Mouse (Mus musculus) thymus, postnatal 4 days (tissue): ENCODE measurements around the gene Hcrt.
"Not testable (repeated sequence)": the region's sequence is repeated elsewhere in the genome, so short reads cannot be mapped to it uniquely, and the experiment has no call there.

Experiments
- DNase-seq: peaks from one replicate; pipeline ENCODE4 v3.0.0; 2021

Gene Hcrt

DNA sequence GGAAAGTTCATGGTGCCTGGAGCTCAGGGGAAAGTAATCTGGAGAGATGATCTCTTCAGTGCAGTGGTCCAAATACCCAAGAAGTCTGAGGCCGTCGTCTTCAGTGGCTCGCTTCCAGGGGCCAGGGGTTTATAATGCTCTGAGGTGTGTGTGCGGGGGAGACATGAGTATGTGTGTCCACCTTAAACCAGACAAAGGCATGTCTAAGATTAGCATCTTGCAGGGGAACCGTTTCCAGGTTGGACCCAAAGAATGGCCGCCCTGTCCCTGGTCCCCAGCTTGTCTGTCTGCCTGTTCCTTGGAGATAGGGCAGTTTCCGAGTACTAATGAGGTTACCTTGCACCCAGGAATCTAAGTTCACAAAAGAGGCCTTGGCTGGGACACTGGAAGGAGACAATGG is at the start of gene Hcrt:
TSS of gene Hcrt (minus strand) at position 101 of the 400 bp plus-strand sequence.
- no peak for DNase-seq

DNA sequence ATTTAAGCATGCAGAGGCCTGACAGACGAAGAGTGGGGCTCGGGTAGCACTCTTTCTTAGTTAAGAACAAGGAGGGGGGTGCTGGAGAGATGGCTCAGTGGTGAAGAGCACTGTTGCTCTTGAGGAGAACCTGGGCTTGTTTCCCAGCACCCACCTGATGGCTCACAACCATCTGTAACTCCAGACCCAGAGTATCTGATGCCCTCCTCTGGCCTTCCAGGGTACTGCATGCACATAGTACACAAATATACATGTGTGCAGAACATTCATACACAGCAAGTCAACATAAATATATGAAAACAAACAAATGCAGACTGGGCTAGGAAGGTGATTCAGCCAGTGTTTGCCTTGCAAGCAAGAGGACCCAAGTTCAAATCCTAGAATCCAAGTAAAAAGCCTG is 48.4 kb upstream of the Hcrt start:
- DNase-seq, result peak; percentile 58

- no peak for DNase-seq
Measured at GRCm38 (mm10) chr11:100810516-100810915, 47.8 kb upstream of the Hcrt start.

- DNase-seq, result no peak
Measured at GRCm38 (mm10) chr11:100806380-100807305, 43.9 kb upstream of the Hcrt start.

- no peak for DNase-seq
Measured at GRCm38 (mm10) chr11:100805535-100805934, 42.8 kb upstream of the Hcrt start.

DNA sequence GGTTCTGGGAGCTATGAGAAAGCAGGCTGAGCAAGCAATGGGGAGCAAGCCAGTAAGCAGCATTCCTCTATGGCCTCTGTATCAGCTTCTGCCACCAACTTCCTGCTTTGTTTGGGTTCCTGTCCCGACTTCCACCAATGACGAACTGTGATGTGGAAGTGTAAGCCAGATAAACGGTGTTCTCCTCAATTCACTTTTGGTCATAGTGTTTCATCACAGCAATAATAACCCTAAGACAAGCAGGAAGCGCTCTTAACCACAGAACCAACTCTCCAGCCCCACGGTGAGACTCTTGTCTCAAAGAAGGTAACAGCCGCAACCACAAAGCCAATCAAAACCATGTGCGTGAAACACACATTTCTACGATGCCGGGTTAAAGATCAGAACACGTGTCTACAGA is 41.7 kb upstream of the Hcrt start:
- no peak for DNase-seq

GRCm38 (mm10) chr11:100799426-100799825 is 36.7 kb upstream of the Hcrt start:
- no peak for DNase-seq

- no peak for DNase-seq
Measured at GRCm38 (mm10) chr11:100796585-100796984, 33.9 kb upstream of the Hcrt start.

- no peak for DNase-seq
Measured at GRCm38 (mm10) chr11:100795386-100795785, 32.7 kb upstream of the Hcrt start.

GRCm38 (mm10) chr11:100791457-100792049 is 28.8 kb upstream of the Hcrt start:
- DNase-seq, result no peak

GRCm38 (mm10) chr11:100790644-100791043 is 27.9 kb upstream of the Hcrt start:
- not testable (repeated sequence) for DNase-seq

DNA sequence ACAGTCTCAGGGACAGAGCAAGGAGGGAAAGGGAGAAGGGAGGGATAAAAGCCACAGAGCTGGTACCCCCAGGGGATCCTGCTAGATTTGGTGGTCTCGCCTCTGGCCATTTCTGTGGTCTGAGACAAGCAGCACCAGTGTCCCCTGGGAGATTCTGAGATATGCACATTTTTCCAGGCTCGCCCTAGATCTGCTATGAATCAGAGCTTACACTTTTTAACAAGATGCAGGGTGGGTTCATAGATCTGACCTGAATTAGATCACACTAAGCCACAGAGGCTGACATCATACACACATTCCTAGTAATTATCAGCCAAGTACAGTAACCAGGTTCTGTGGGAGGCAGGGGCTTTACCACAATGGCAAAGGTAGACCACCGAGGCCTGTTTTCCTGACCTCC is 27.0 kb upstream of the Hcrt start:
- no peak for DNase-seq

GRCm38 (mm10) chr11:100785774-100786173 is 23.0 kb upstream of the Hcrt start:
- DNase-seq, result no peak

- no peak for DNase-seq
Measured at GRCm38 (mm10) chr11:100784286-100784685, 21.6 kb upstream of the Hcrt start.

DNA sequence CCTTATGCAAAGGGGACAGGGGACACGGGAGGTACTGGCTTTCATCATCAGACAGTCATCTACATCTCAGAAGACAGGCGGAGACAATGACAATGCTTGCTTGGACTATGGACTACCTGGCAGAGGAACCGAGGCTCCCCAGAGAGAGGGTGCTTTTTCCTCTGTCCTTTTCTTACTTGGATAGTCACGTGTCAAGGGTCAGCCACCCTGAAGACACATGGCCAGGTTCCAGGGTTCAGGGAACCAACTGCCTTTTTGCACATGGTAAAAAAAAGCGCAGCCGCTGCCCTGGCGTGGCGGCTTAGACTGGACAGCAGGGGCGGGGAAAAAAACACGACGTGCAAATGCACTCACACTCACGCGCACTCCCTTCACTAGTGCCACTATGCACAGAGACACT is 19.8 kb upstream of the Hcrt start:
- DNase-seq, result no peak

DNA sequence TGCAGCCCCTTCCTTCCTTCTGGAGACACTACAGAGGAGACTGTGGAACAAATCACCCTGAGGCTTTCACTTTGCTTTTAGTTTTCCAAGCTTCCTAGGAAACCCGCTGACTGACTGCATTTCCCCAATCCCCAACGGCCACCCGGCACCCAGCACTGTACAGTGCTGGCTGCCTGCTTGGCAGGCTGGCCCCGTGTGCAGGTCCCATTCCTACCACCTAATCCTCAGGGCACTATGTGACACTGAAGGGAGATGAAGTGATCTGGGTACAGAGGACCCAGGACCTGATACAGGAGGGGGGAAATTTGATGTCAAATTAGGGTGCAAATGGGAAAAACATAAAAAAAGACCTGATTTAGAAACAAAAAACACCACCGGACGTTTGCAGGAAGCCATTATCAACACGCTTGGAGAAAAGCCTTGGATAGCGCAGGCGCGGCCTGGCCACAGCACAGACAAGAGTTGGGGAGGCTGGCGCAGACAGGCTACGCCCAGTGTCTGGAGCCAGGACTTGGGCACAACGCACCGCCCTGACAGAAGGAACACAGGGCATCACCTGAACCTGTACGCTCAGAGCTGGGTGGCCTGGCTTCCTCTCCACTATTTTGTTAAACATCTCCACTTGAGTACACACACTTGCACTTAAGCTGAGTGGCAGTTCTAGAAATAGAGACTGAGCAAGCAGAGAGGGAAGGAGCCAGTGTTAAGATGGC is 19.2 kb upstream of the Hcrt start:
- DNase-seq, result no peak

DNA sequence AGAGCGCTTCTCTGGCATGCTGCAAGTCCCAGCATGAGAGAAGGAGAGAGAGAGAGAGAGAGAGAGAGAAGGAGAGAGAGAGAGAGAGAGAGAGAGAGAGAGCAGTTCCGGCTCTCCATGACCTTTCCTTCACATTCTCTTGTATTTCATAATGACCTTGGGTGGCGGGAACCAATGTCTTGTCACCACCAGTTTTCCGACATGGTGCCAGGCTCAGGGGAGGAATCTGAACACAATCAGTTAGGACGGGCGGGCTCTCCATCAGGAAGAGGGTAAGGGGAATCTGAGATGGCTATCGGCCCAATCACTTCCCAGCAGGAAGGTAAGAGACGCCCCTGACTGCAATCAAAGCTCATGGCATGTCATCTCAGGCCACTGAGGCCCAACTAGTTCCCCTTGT is 17.5 kb upstream of the Hcrt start:
- no peak for DNase-seq

- DNase-seq, result no peak
Measured at GRCm38 (mm10) chr11:100778069-100778468, 15.3 kb upstream of the Hcrt start.

DNA sequence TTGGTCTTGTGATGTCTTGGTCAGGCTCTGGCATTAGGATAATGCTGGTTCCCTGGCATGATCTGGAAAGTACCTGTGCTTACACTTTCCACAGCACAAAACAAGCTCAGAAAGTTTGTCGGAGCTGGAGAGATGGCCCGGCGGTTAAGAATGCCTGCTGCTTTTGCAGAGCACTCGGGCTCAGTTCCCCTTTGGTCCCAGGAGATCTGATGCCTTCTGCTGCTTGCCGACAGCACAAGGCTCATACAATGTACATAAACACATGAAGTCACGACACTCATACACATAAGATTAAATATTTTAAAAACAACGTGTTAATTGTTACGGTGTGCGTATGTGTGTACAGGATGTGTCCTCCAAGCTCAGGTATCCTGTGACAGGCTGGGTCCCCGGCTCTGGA is 13.2 kb upstream of the Hcrt start:
- DNase-seq, result no peak

DNA sequence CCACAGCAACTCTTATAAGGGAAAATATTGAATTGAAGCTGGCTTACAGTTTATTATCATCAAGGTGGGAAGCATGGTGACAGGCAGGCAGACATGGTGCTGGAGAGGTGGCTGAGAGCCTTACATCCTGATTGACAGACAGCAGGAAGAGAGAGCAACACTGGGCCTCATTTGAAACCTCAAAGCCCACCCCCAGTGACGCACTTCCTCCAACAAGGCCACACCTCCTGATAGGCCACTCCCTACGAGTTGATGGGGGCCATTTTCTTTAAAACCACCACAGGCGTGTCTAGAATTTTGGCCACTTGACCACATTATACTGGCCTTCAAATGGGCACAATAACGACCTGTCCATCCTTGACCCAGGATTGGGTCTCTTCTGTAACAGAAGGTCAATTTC is 11.5 kb upstream of the Hcrt start:
- DNase-seq, result no peak

DNA sequence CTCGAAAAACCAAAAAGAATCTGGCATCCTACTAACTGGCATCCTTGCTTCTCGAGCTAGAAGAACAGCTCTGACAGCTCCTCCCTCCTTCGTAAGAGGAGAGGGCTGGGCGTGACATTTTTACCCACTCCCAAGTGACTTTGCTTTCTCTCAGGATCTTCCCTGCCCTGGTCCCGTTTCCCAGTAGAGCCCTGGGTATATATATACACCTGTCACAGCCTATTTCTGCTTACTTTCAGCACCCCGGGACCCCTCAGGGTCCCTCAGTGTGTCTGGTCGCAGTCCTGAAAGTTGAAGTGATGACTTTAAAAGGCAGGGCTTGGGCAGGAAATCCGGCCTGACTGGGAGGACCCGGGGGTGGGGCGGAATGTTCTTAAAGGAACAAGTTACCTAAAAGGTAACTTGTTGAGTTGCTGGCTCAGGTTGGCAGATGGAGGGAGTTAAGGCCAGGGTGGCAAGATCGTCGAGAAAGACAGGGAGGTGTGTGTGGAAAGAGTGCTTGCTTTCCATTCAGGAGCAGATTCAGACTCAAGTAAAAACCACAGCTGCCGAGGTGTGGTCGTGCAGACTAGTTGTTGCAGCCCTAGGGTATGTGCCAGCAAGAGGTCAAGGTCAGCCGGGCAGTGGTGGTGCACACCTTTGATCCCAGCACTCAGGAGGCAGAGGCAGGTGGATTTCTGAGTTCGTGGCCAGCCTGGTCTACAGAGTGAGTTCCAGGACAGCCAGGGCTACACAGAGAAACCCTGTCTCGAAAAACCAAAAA is 8.1 kb upstream of the Hcrt start, which contains the start of gene Ghdc:
TSS of gene Ghdc (minus strand) at position 312 of the 763 bp plus-strand sequence.
- DNase-seq, result peak; percentile 87

GRCm38 (mm10) chr11:100769980-100770379 is 7.2 kb upstream of the Hcrt start:
- DNase-seq, result no peak

GRCm38 (mm10) chr11:100767871-100768270 is 5.1 kb upstream of the Hcrt start:
- no peak for DNase-seq
